Mouse (Mus musculus) C2C12 (cell line): ENCODE measurements at regions not wholly inside any gene's neighbourhood (a gene's known extent, or its start where the extent isn't known, plus 50 kb on each side); places are given as distances from the start of the nearest gene placed in this dataset.

Experiments
- CEBPB ChIP-seq: IDR thresholded peaks from one replicate; pipeline ENCODE4 v1.6.1; 2011; ENCODE audit warnings: low read depth, mild to moderate bottlenecking, control low read depth, moderate library complexity
- CTCF ChIP-seq: IDR thresholded peaks from one replicate; pipeline ENCODE4 v1.5.1; 2011; ENCODE audit not compliant: control insufficient read depth, insufficient read depth, insufficient read length
- FOSL1 ChIP-seq: IDR thresholded peaks from one replicate; pipeline ENCODE4 v1.8.0; 2011; ENCODE audit warnings: mild to moderate bottlenecking, low read length; ENCODE audit not compliant: poor library complexity, insufficient read depth, severe bottlenecking
- MAX ChIP-seq: IDR thresholded peaks from one replicate; pipeline ENCODE4 v1.6.1; 2011; ENCODE audit warnings: mild to moderate bottlenecking, control low read depth
- USF1 ChIP-seq: IDR thresholded peaks from one replicate; pipeline ENCODE4 v1.6.1; 2011; ENCODE audit warnings: low read depth, mild to moderate bottlenecking, control low read depth, moderate library complexity

DNA sequence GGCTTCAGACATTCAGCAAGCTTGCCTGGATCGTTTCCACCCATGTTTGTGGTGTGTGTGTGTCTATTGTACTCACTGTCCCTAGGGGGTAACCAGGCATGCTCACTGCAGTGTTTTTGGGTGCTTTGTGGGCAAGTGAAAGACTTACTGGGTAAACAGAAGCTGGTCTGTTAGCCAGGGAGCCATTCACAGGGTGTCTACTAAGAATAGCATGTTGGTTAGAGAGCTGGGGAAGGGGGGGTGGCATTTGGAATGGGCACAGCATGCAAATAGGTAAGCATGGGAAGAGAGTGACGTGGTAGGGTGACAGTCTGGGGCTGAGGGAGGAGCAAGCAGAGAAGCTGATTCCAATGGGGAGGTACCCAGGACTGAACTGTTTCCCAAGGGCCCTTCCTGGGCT is 97.7 kb upstream of the Kazn start:
- TF ChIP-seq MAX = no peak
- TF ChIP-seq CTCF = no peak
- no peak for TF ChIP-seq USF1
- TF ChIP-seq FOSL1 = no peak
- TF ChIP-seq CEBPB = no peak
